Mouse (Mus musculus) olfactory bulb, adult 2 months (tissue): ENCODE data around the gene Tctn3.

Source experiments
- CTCF ChIP-seq: fragments of 200-500 bp; IDR thresholded peaks from 2 replicates; pipeline ENCODE4 v1.5.1; 2012; ENCODE audit warnings: low read depth, mild to moderate bottlenecking, low read length, moderate library complexity; ENCODE audit not compliant: insufficient read depth
- POLR2A ChIP-seq: fragments of 200-500 bp; IDR thresholded peaks from 2 replicates; pipeline ENCODE4 v1.6.1; 2012; ENCODE audit warnings: mild to moderate bottlenecking, low read depth, low read length, moderate library complexity; ENCODE audit not compliant: insufficient read depth

- TF ChIP-seq CTCF (no peak), POLR2A (no peak)
These were observed 62.4 kb downstream of the Tctn3 start for GRCm38 (mm10) chr19:40549516-40550135.
